Mouse (Mus musculus) liver, postnatal 0 days (tissue): ENCODE results near the gene Mrps26. TPM values are rescaled to one million over a fixed set of nuclear protein-coding genes. Genes with fewer than 3 reads are reported as not detected.

Experiments
- ATAC-seq: fragments of 200-750 bp; cut with Nextera tagmentation; 2 replicates; pipeline ENCODE4 v1.8.0; 2017; ENCODE audit warnings: mild to moderate bottlenecking, moderate library complexity
- DNase-seq: peaks from one replicate; pipeline ENCODE4 v3.0.0-alpha.2; 2016
- H3K27ac ChIP-seq: fragments of 300-500 bp; sonication (generic); 2 replicates; pipeline ENCODE4 v1.5.1; 2014; ENCODE audit warnings: antibody characterized with exemption, moderate library complexity, mild to moderate bottlenecking, low read depth
- H3K27me3 ChIP-seq: fragments of 300-500 bp; sonication (generic); 2 replicates; pipeline ENCODE4 v1.6.1; 2014; ENCODE audit warnings: low read length, control low read depth, mixed read lengths; ENCODE audit not compliant: insufficient read depth
- H3K36me3 ChIP-seq: fragments of 300-500 bp; sonication (generic); replicated peaks from 2 replicates; pipeline ENCODE4 v1.6.1; 2014; ENCODE audit warnings: mild to moderate bottlenecking, control low read depth, low read length, moderate library complexity, mixed read lengths; ENCODE audit not compliant: insufficient read depth
- H3K4me1 ChIP-seq: fragments of 300-500 bp; sonication (generic); 2 replicates; pipeline ENCODE4 v1.6.1; 2014; ENCODE audit warnings: antibody characterized with exemption, mild to moderate bottlenecking, control low read depth; ENCODE audit not compliant: insufficient read depth
- H3K4me2 ChIP-seq: fragments of 300-500 bp; sonication (generic); 2 replicates; pipeline ENCODE4 v1.6.1; 2014; ENCODE audit warnings: low read depth, mild to moderate bottlenecking, low read length, moderate library complexity, mixed read lengths
- H3K4me3 ChIP-seq: fragments of 300-500 bp; sonication (generic); 2 replicates; pipeline ENCODE4 v1.5.1; 2014; ENCODE audit warnings: low read depth, low read length
- H3K9ac ChIP-seq: fragments of 300-500 bp; sonication (generic); replicated peaks from 2 replicates; pipeline ENCODE4 v1.6.1; 2014; ENCODE audit warnings: mild to moderate bottlenecking, moderate library complexity
- H3K9me3 ChIP-seq: fragments of 300-500 bp; sonication (generic); 2 replicates; pipeline ENCODE4 v1.6.1; 2016; ENCODE audit warnings: mild to moderate bottlenecking, control low read depth, low read length, mixed read lengths
- CTCF ChIP-seq: sonication (generic); IDR thresholded peaks from 2 replicates; pipeline ENCODE4 v1.5.1; 2016; ENCODE audit warnings: antibody characterized with exemption, low read depth
- EP300 ChIP-seq: IDR thresholded peaks from 2 replicates; pipeline ENCODE4 v1.6.1; 2016; ENCODE audit warnings: antibody characterized with exemption, low read depth, mild to moderate bottlenecking
- WGBS: fragments of 180-500 bp; shearing (Covaris S2); extraction: QIAGEN DNeasy Blood & Tissue Kit; methylation state at CpG from one replicate; pipeline ENCODE4 v1.1.7; 2014; ENCODE audit not compliant: insufficient replicate concordance; 5-methylcytosine and 5-hydroxymethylcytosine counted together
- polyA plus RNA-seq: library from polyadenylated mRNA; unstranded; fragments of >200 nt; fragmentation: Nextera tagmentation; extraction: Ambion mirVana; gene quantifications from 2 replicates; pipeline ENCODE4 v1.2.1, GENCODE M21; 2015

Mrps26 gene
- polyA plus RNA-seq, 1 experiment from 2014 or later = 38.8 TPM

DNA sequence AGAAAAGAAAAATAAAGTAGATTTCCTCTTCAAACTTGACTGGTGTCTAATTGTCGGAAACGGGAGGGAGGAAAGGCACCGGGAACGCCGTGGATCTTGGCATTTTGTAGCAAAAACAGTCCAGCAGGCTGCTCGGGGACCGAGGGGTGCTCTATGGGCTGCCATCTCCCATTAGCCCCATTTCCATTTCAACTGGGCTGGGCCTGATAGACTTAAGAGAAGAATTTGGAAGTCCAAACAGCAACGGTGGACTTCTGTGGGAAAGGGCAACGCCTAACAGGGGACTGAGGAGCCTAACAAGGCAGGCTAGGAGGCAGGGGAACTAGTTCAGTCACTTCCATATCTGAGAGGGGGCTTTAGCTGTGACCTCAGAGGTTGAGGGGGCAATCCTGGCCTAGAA lies 13.5 kb downstream of the Mrps26 start:
- Histone ChIP-seq H3K27ac (no peak overlapping the region), H3K9ac (no peak overlapping the region; the same call in 1 of the 2 replicates), H3K9me3 (no peaks in the 10 kb centered on the region), H3K4me2 (peak overlapping the region; percentile 57), H3K36me3 (no peaks in the 10 kb centered on the region), H3K4me3 (peak overlapping the region; percentile 32), H3K4me1 (peaks cover 11% of the 10 kb centered on the region; the same call in 1 of the 2 replicates), H3K27me3 (peaks cover 67% of the 10 kb centered on the region)
- 8% methylated on average over 9 of the region's 9 CpGs for WGBS
- no peak for ATAC-seq
- no peak for DNase-seq
- no peak for TF ChIP-seq CTCF
- no peak for TF ChIP-seq EP300

DNA sequence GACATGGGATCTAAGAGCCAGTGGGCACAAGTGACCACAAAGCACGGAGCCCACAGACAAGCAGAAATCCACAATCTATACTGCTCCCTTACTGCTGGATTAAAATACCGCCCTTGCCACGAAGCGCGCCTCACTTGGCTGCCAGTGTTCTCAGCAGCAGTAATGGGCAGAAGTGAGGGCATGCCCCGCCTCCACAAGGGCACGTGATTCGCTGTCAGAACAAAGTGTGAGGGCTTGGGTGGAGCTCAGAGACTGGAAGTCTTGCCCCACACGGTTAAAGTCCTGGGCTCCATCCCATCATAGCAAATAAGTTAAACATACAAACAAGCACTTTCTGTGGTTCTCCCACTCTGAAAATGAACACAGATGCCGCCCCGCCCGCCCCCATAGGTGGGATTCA lies 14.1 kb downstream of the Mrps26 start:
- Histone ChIP-seq H3K4me1 (peaks cover 11% of the 10 kb centered on the region; the same call in 1 of the 2 replicates), H3K27ac (no peak overlapping the region), H3K9me3 (no peaks in the 10 kb centered on the region), H3K9ac (no peak overlapping the region), H3K36me3 (no peaks in the 10 kb centered on the region), H3K27me3 (peaks cover 73% of the 10 kb centered on the region), H3K4me2 (peak overlapping the region; percentile 27), H3K4me3 (no peak overlapping the region)
- ATAC-seq = peak; percentile 93
- TF ChIP-seq CTCF = no peak
- TF ChIP-seq EP300 = no peak
- peak; percentile 73 for DNase-seq
- 5% methylated on average over 12 of the region's 12 CpGs for WGBS

- Histone ChIP-seq H3K36me3 (no peaks in the 10 kb centered on the region), H3K4me1 (peaks cover 11% of the 10 kb centered on the region; the same call in 1 of the 2 replicates), H3K9ac (no peak overlapping the region), H3K4me3 (no peak overlapping the region), H3K9me3 (no peaks in the 10 kb centered on the region), H3K27ac (no peak overlapping the region), H3K27me3 (peaks cover 78% of the 10 kb centered on the region), H3K4me2 (0 out of 2 replicates have a peak overlapping the region, but pooled peaks have one; percentile 27)
- ATAC-seq (peak; percentile 81), DNase-seq (peak; percentile 78)
- TF ChIP-seq EP300 (no peak), CTCF (peak; percentile 70)
- 14% methylated on average over 11 of the region's 11 CpGs for WGBS
Measured at GRCm38 (mm10) chr2:130578148-130578547, 14.6 kb downstream of the Mrps26 start.

DNA sequence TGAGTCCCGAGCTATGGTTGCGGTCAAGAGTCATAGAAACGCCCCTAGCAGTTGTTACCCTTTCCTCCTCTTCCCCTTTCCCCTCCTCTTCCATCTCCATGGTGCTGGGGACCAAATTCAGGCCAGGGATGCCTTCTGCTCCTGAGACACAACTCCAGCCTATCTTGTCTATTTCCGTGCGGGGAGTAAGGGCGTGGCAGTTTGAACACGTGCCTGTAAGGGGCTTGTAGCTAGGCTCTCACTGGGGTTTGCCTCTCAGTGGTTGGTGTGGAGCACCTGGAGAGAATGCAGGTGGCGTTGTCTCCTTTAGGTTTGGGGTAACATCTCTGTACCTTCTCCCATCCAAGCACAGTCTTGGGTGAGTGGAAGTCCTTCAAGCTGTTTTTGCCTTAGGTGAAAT lies 16.2 kb downstream of the Mrps26 start:
- TF ChIP-seq CTCF (no peak), EP300 (no peak)

GRCm38 (mm10) chr2:130581201-130581600 lies 17.7 kb downstream of the Mrps26 start:
- peak overlapping the region; percentile 26 for H3K4me2 ChIP-seq
- DNase-seq (no peak), ATAC-seq (no peak)
- no peak for TF ChIP-seq CTCF
- TF ChIP-seq EP300 = no peak
- H3K4me1 ChIP-seq = peaks cover 11% of the 10 kb centered on the region; the same call in 1 of the 2 replicates
- peaks cover 68% of the 10 kb centered on the region for H3K27me3 ChIP-seq
- no peak overlapping the region for H3K27ac ChIP-seq
- H3K4me3 ChIP-seq = peak overlapping the region; percentile 19; the same call in 1 of the 2 replicates
- WGBS = 11% methylated on average over 11 of the region's 16 CpGs
- H3K36me3 ChIP-seq = no peaks in the 10 kb centered on the region
- no peak overlapping the region for H3K9ac ChIP-seq
- no peaks in the 10 kb centered on the region for H3K9me3 ChIP-seq

More for the DNA sequence above, 16.2 kb downstream of the Mrps26 start:
- Histone ChIP-seq H3K27me3 (peaks cover 78% of the 10 kb centered on the region), H3K9me3 (no peaks in the 10 kb centered on the region), H3K27ac (no peak overlapping the region), H3K9ac (no peak overlapping the region), H3K36me3 (no peaks in the 10 kb centered on the region), H3K4me1 (peaks cover 11% of the 10 kb centered on the region; the same call in 1 of the 2 replicates), H3K4me2 (no peak overlapping the region), H3K4me3 (no peak overlapping the region)
- ATAC-seq (no peak), DNase-seq (no peak)
- 8% methylated on average over 8 of the region's 8 CpGs for WGBS

- peaks cover 55% of the 10 kb centered on the region for H3K27me3 ChIP-seq
- ATAC-seq (no peak), DNase-seq (no peak)
- H3K4me1 ChIP-seq = peaks cover 7% of the 10 kb centered on the region; the same call in 1 of the 2 replicates
- no peak within 1 kb of the TSS for H3K27ac ChIP-seq
- H3K36me3 ChIP-seq = no peaks in the 10 kb centered on the region
- WGBS = 46% methylated on average over 10 of the region's 10 CpGs
- H3K9me3 ChIP-seq = no peaks in the 10 kb centered on the region
- no peak within 1 kb of the TSS for H3K4me3 ChIP-seq
- H3K4me2 ChIP-seq = no peak within 1 kb of the TSS
- no peak for TF ChIP-seq CTCF
- no peak for TF ChIP-seq EP300
- H3K9ac ChIP-seq = no peak within 1 kb of the TSS
Measured at GRCm38 (mm10) chr2:130582552-130582951, 19.0 kb downstream of the Mrps26 start, which contains the start of gene Avp. Gene Avp (minus strand): TSS chr2:130582554.
